Mouse (Mus musculus): Measurements from ENCODE around the gene Gabbr2.
A peak's percentile ranks its signal among the peaks of the same experiment; 100 is the strongest.

Gene Gabbr2

GRCm38 (mm10) chr4:46991016-46991958 lies at the start of gene Gabbr2:
Gabbr2 (minus strand) TSS chr4:46991873.
- peak; percentile 81 to 87 for DNase-seq

GRCm38 (mm10) chr4:47039586-47039985 lies 47.9 kb upstream of the Gabbr2 start:
- no peak for DNase-seq

GRCm38 (mm10) chr4:47037321-47037657 lies 45.6 kb upstream of the Gabbr2 start:
- peak; percentile 94 to 97 for DNase-seq

- DNase-seq, result peak; percentile 73 to 74
These were observed 45.0 kb upstream of the Gabbr2 start for GRCm38 (mm10) chr4:47036486-47037320.

GRCm38 (mm10) chr4:47035536-47035935 lies 43.9 kb upstream of the Gabbr2 start:
- no peak for DNase-seq

- DNase-seq, result no peak
These were observed 40.5 kb upstream of the Gabbr2 start for GRCm38 (mm10) chr4:47032171-47032570.

GRCm38 (mm10) chr4:47028791-47029190 lies 37.1 kb upstream of the Gabbr2 start:
- no peak for DNase-seq

- DNase-seq, result no peak
These were observed 32.3 kb upstream of the Gabbr2 start for GRCm38 (mm10) chr4:47023949-47024348.

- no peak for DNase-seq
These were observed 31.3 kb upstream of the Gabbr2 start for GRCm38 (mm10) chr4:47022804-47023603.

- peak; percentile 80 to 85 for DNase-seq
These were observed 28.9 kb upstream of the Gabbr2 start for GRCm38 (mm10) chr4:47020563-47020962.

- no peak for DNase-seq
These were observed 23.5 kb upstream of the Gabbr2 start for GRCm38 (mm10) chr4:47015156-47015555.

- DNase-seq, result peak; percentile 66 to 77
These were observed 20.8 kb upstream of the Gabbr2 start for GRCm38 (mm10) chr4:47012476-47012875.

GRCm38 (mm10) chr4:47010400-47011231 lies 18.9 kb upstream of the Gabbr2 start:
- no peak for DNase-seq

GRCm38 (mm10) chr4:47000626-47001395 lies 9.1 kb upstream of the Gabbr2 start:
- DNase-seq, result peak in 1 of 2 experiments; percentile 47

GRCm38 (mm10) chr4:46997969-46998368 lies 6.3 kb upstream of the Gabbr2 start:
- no peak for DNase-seq

- peak; percentile 76 to 87 for DNase-seq
These were observed 1.3 kb upstream of the Gabbr2 start for GRCm38 (mm10) chr4:46992827-46993473.

- peak in 1 of 2 experiments; percentile 71 for DNase-seq
These were observed 265 bp upstream of the Gabbr2 start for GRCm38 (mm10) chr4:46991959-46992316.

- peak; percentile 62 to 66 for DNase-seq
These were observed 1.2 kb downstream of the Gabbr2 start for GRCm38 (mm10) chr4:46990281-46991015.

GRCm38 (mm10) chr4:46989842-46990241 lies 1.8 kb downstream of the Gabbr2 start:
- peak; percentile 93 for DNase-seq

- DNase-seq, result peak in 1 of 2 experiments; percentile 50
These were observed 2.8 kb downstream of the Gabbr2 start for GRCm38 (mm10) chr4:46988824-46989223.

All from cerebellum, postnatal 14 days (tissue).